Mouse (Mus musculus): Measurements from ENCODE around the gene Pcca. TPM values are rescaled to one million over a fixed set of nuclear protein-coding genes. Genes with fewer than 3 reads are reported as not detected.

The Pcca gene
- total RNA-seq, 1 experiment: 12.3 TPM

- in situ Hi-C loops (cut with MboI; ENCODE audit: low sequenced_read_pairs in 2 of 2, unreplicated experiment in 2 of 2): loop anchor here in 1 of 2 experiments (25.0 kb wide), 2 partner anchors 663 to 813 kb away; no protein-coding TSS in a partner anchor
- Histone ChIP-seq H3K27ac (ENCODE audit: insufficient read depth, low read depth, low read length, poor library complexity, severe bottlenecking) (no peak overlapping the region), H3K4me3 (ENCODE audit: insufficient read depth in 1 of 2, low read depth in 1 of 2, low read length in 2 of 2, poor library complexity in 1 of 2, severe bottlenecking in 1 of 2) (no peak overlapping the region), H3K9me3 (ENCODE audit: control insufficient read depth, insufficient read depth, low read depth, low read length) (no peaks in the 10 kb centered on the region), H3K9ac (ENCODE audit: insufficient read depth, low read depth, low read length, poor library complexity, severe bottlenecking) (no peak overlapping the region), H3K4me1 (ENCODE audit: control insufficient read depth in 2 of 2, insufficient read depth in 2 of 2, low read length in 2 of 2, poor library complexity in 1 of 2) (no peaks in the 10 kb centered on the region), H3K36me3 (ENCODE audit: control insufficient read depth, insufficient read depth, low read length, poor library complexity, severe bottlenecking) (no peaks in the 10 kb centered on the region)
- DNase-seq (ENCODE audit: low read depth, low spot score): no peak
- no peak for TF ChIP-seq ZNF384 (IDR thresholded peaks at IDR 0.05; ENCODE audit: low read depth, low read length)
- no peak for TF ChIP-seq CHD2 (IDR thresholded peaks at IDR 0.05; ENCODE audit: low read depth, low read length)
- no peak for TF ChIP-seq MAFK (IDR thresholded peaks at IDR 0.05; ENCODE audit: insufficient read depth, low read depth, low read length)
- TF ChIP-seq ZC3H11A (IDR thresholded peaks at IDR 0.05; ENCODE audit: borderline replicate concordance, low read depth, low read length): no peak
- TF ChIP-seq HCFC1 (IDR thresholded peaks at IDR 0.05; ENCODE audit: borderline replicate concordance, insufficient read depth, low read length): no peak
Observed at GRCm38 (mm10) chr14:122875636-122876035, 341.5 kb downstream of the Pcca start.

DNA sequence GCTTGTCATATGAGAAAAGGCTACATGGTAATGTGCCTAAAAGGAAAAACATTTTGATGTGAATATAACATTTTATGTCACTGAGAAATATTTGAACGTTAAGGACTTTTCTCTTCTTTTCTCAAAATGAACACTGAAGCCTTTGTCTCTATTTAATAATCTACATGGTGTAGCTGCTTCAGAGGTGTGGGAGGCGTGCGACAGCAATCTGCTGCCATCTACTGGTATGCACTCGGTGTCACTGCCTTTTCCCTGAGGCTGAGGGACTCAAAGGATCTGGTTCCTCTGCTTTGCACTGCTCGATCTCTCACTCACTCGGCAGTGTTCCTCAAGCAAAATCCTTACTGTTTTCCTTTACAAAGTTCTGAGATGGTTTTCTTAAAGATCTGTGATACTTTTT, 342.0 kb downstream of the Pcca start:
- H3K27ac ChIP-seq (ENCODE audit: insufficient read depth, low read depth, low read length, poor library complexity, severe bottlenecking): no peak overlapping the region
- H3K4me3 ChIP-seq (ENCODE audit: insufficient read depth in 1 of 2, low read depth in 1 of 2, low read length in 2 of 2, poor library complexity in 1 of 2, severe bottlenecking in 1 of 2): no peak overlapping the region
- DNase-seq (ENCODE audit: low read depth, low spot score): peak; percentile 27
- TF ChIP-seq HCFC1 (IDR thresholded peaks at IDR 0.05; ENCODE audit: borderline replicate concordance, insufficient read depth, low read length): no peak
- peak; percentile 94 for TF ChIP-seq ZC3H11A (IDR thresholded peaks at IDR 0.05; ENCODE audit: borderline replicate concordance, low read depth, low read length)
- no peak overlapping the region for H3K9ac ChIP-seq (ENCODE audit: insufficient read depth, low read depth, low read length, poor library complexity, severe bottlenecking)
- in situ Hi-C loops (cut with MboI; ENCODE audit: low sequenced_read_pairs in 2 of 2, unreplicated experiment in 2 of 2): loop anchor here in 1 of 2 experiments (25.0 kb wide), 2 partner anchors 664 to 814 kb away; no protein-coding TSS in a partner anchor
- no peaks in the 10 kb centered on the region for H3K36me3 ChIP-seq (ENCODE audit: control insufficient read depth, insufficient read depth, low read length, poor library complexity, severe bottlenecking)
- H3K9me3 ChIP-seq (ENCODE audit: control insufficient read depth, insufficient read depth, low read depth, low read length): no peaks in the 10 kb centered on the region
- no peaks in the 10 kb centered on the region for H3K4me1 ChIP-seq (ENCODE audit: control insufficient read depth in 2 of 2, insufficient read depth in 2 of 2, low read length in 2 of 2, poor library complexity in 1 of 2)

- no peak for TF ChIP-seq ZNF384 (IDR thresholded peaks at IDR 0.05; ENCODE audit: low read depth, low read length)
- TF ChIP-seq HCFC1 (IDR thresholded peaks at IDR 0.05; ENCODE audit: borderline replicate concordance, insufficient read depth, low read length): no peak
- H3K4me1 ChIP-seq (ENCODE audit: control insufficient read depth in 2 of 2, insufficient read depth in 2 of 2, low read length in 2 of 2, poor library complexity in 1 of 2): no peaks in the 10 kb centered on the region
- no peaks in the 10 kb centered on the region for H3K36me3 ChIP-seq (ENCODE audit: control insufficient read depth, insufficient read depth, low read length, poor library complexity, severe bottlenecking)
- DNase-seq (ENCODE audit: low read depth, low spot score): no peak
- no peaks in the 10 kb centered on the region for H3K9me3 ChIP-seq (ENCODE audit: control insufficient read depth, insufficient read depth, low read depth, low read length)
- no peak overlapping the region for H3K9ac ChIP-seq (ENCODE audit: insufficient read depth, low read depth, low read length, poor library complexity, severe bottlenecking)
- in situ Hi-C loops (cut with MboI; ENCODE audit: low sequenced_read_pairs in 2 of 2, unreplicated experiment in 2 of 2): loop anchor here in 1 of 2 experiments (25.0 kb wide), 2 partner anchors 664 to 814 kb away; no protein-coding TSS in a partner anchor
- no peak overlapping the region for H3K4me3 ChIP-seq (ENCODE audit: insufficient read depth in 1 of 2, low read depth in 1 of 2, low read length in 2 of 2, poor library complexity in 1 of 2, severe bottlenecking in 1 of 2)
- no peak overlapping the region for H3K27ac ChIP-seq (ENCODE audit: insufficient read depth, low read depth, low read length, poor library complexity, severe bottlenecking)
Observed at GRCm38 (mm10) chr14:122876723-122877122, 342.6 kb downstream of the Pcca start.

- H3K4me1 ChIP-seq (ENCODE audit: control insufficient read depth in 2 of 2, insufficient read depth in 2 of 2, low read length in 2 of 2, poor library complexity in 1 of 2): no peaks in the 10 kb centered on the region
- in situ Hi-C loops (cut with MboI; ENCODE audit: low sequenced_read_pairs in 2 of 2, unreplicated experiment in 2 of 2): loop anchor here in 1 of 2 experiments (25.0 kb wide), 2 partner anchors 665 to 815 kb away; no protein-coding TSS in a partner anchor
- H3K9me3 ChIP-seq (ENCODE audit: control insufficient read depth, insufficient read depth, low read depth, low read length): no peaks in the 10 kb centered on the region
- no peak overlapping the region for H3K4me3 ChIP-seq (ENCODE audit: insufficient read depth in 1 of 2, low read depth in 1 of 2, low read length in 2 of 2, poor library complexity in 1 of 2, severe bottlenecking in 1 of 2)
- no peak for DNase-seq (ENCODE audit: low read depth, low spot score)
- H3K36me3 ChIP-seq (ENCODE audit: control insufficient read depth, insufficient read depth, low read length, poor library complexity, severe bottlenecking): no peaks in the 10 kb centered on the region
- TF ChIP-seq HCFC1 (IDR thresholded peaks at IDR 0.05; ENCODE audit: borderline replicate concordance, insufficient read depth, low read length): no peak
- no peak for TF ChIP-seq ZC3H11A (IDR thresholded peaks at IDR 0.05; ENCODE audit: borderline replicate concordance, low read depth, low read length)
- no peak for TF ChIP-seq MAFK (IDR thresholded peaks at IDR 0.05; ENCODE audit: insufficient read depth, low read depth, low read length)
- TF ChIP-seq ZNF384 (IDR thresholded peaks at IDR 0.05; ENCODE audit: low read depth, low read length): no peak
- no peak for TF ChIP-seq CHD2 (IDR thresholded peaks at IDR 0.05; ENCODE audit: low read depth, low read length)
- H3K27ac ChIP-seq (ENCODE audit: insufficient read depth, low read depth, low read length, poor library complexity, severe bottlenecking): no peak overlapping the region
- H3K9ac ChIP-seq (ENCODE audit: insufficient read depth, low read depth, low read length, poor library complexity, severe bottlenecking): no peak overlapping the region
Observed at GRCm38 (mm10) chr14:122877787-122878186, 343.7 kb downstream of the Pcca start.

DNA sequence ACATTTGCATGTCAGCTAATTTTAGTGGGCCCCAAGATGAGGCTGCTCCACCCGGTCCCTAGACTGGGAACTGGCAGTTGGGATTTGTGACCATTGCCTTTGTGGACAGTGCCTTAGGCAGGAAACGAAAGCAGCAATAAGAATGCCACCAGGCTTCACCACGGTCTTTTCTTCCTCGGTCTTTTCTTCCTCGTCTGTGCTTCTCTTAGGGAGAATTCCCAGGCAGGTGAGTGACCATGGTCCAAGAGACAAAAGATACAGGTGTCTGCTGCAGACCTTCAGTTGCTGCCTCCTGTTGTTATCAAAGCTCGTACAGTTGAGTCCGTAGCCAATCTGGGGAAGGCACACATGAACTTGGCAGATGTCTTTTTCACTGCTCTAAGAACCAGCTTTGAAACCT, 346.2 kb downstream of the Pcca start:
- no peak for TF ChIP-seq ZC3H11A (IDR thresholded peaks at IDR 0.05; ENCODE audit: borderline replicate concordance, low read depth, low read length)
- TF ChIP-seq HCFC1 (IDR thresholded peaks at IDR 0.05; ENCODE audit: borderline replicate concordance, insufficient read depth, low read length): no peak
- H3K4me3 ChIP-seq (ENCODE audit: insufficient read depth in 1 of 2, low read depth in 1 of 2, low read length in 2 of 2, poor library complexity in 1 of 2, severe bottlenecking in 1 of 2): no peak overlapping the region
- in situ Hi-C loops (cut with MboI; ENCODE audit: low sequenced_read_pairs in 2 of 2, unreplicated experiment in 2 of 2): loop anchor here in 1 of 2 experiments (25.0 kb wide), 2 partner anchors 668 to 818 kb away; no protein-coding TSS in a partner anchor

More for the DNA sequence above, 346.2 kb downstream of the Pcca start:
- no peaks in the 10 kb centered on the region for H3K36me3 ChIP-seq (ENCODE audit: control insufficient read depth, insufficient read depth, low read length, poor library complexity, severe bottlenecking)
- no peak for DNase-seq (ENCODE audit: low read depth, low spot score)
- no peak overlapping the region for H3K9ac ChIP-seq (ENCODE audit: insufficient read depth, low read depth, low read length, poor library complexity, severe bottlenecking)
- H3K4me1 ChIP-seq (ENCODE audit: control insufficient read depth in 2 of 2, insufficient read depth in 2 of 2, low read length in 2 of 2, poor library complexity in 1 of 2): no peaks in the 10 kb centered on the region
- no peak overlapping the region for H3K27ac ChIP-seq (ENCODE audit: insufficient read depth, low read depth, low read length, poor library complexity, severe bottlenecking)
- no peaks in the 10 kb centered on the region for H3K9me3 ChIP-seq (ENCODE audit: control insufficient read depth, insufficient read depth, low read depth, low read length)

Measured in ES-E14 (cell line).